Mouse (Mus musculus) bone marrow macrophage, adult 2 months (primary cell): ENCODE data around the gene Fancd2.

ENCODE experiments used
- CTCF ChIP-seq: IDR thresholded peaks from 2 replicates; pipeline ENCODE4 v1.5.1; 2012; ENCODE audit warnings: low read depth, mild to moderate bottlenecking, low read length, moderate library complexity
- POLR2A ChIP-seq: IDR thresholded peaks from 2 replicates; pipeline ENCODE4 v1.6.1; 2012; ENCODE audit warnings: mild to moderate bottlenecking, low read depth, low read length, borderline replicate concordance

GRCm38 (mm10) chr6:113579306-113579705, 47.8 kb downstream of the Fancd2 start:
- no peak for TF ChIP-seq CTCF
- TF ChIP-seq POLR2A = no peak
